Mouse (Mus musculus): ENCODE measurements around the gene Padi1.
A peak's percentile ranks its signal among the peaks of the same experiment; 100 is the strongest.

The Padi1 gene

GRCm38 (mm10) chr4:140815496-140815895 is 30.1 kb downstream of the Padi1 start:
- no peak for DNase-seq

GRCm38 (mm10) chr4:140814241-140815225 is 31.0 kb downstream of the Padi1 start:
- DNase-seq, result peak; percentile 67

GRCm38 (mm10) chr4:140813358-140814185 is 32.0 kb downstream of the Padi1 start:
- no peak for DNase-seq

GRCm38 (mm10) chr4:140812609-140813008 is 33.0 kb downstream of the Padi1 start:
- peak; percentile 53 for DNase-seq

GRCm38 (mm10) chr4:140812191-140812590 is 33.4 kb downstream of the Padi1 start:
- DNase-seq, result peak; percentile 47

- DNase-seq, result peak; percentile 38
Measured at GRCm38 (mm10) chr4:140810458-140811260, 34.9 kb downstream of the Padi1 start, which contains the start of gene Padi3. Padi3 (minus strand) TSS chr4:140810648.

GRCm38 (mm10) chr4:140809118-140809517 is 36.5 kb downstream of the Padi1 start:
- DNase-seq, result no peak

GRCm38 (mm10) chr4:140804601-140805000 is 41.0 kb downstream of the Padi1 start:
- no peak for DNase-seq

GRCm38 (mm10) chr4:140801364-140801763 is 44.2 kb downstream of the Padi1 start:
- DNase-seq, result no peak

- DNase-seq, result no peak
Measured at GRCm38 (mm10) chr4:140796786-140797185, 48.8 kb downstream of the Padi1 start.

GRCm38 (mm10) chr4:140794678-140795077 is 50.9 kb downstream of the Padi1 start:
- DNase-seq, result no peak

GRCm38 (mm10) chr4:140793795-140794194 is 51.8 kb downstream of the Padi1 start:
- DNase-seq, result no peak

GRCm38 (mm10) chr4:140792584-140792983 is 53.0 kb downstream of the Padi1 start:
- DNase-seq, result no peak

GRCm38 (mm10) chr4:140791071-140791470 is 54.5 kb downstream of the Padi1 start:
- DNase-seq, result no peak

- DNase-seq, result no peak
Measured at GRCm38 (mm10) chr4:140789983-140790382, 55.6 kb downstream of the Padi1 start.

GRCm38 (mm10) chr4:140788983-140789382 is 56.6 kb downstream of the Padi1 start:
- DNase-seq, result peak; percentile 76

- DNase-seq, result no peak
Measured at GRCm38 (mm10) chr4:140788264-140788663, 57.3 kb downstream of the Padi1 start.

GRCm38 (mm10) chr4:140787414-140787813 is 58.2 kb downstream of the Padi1 start:
- DNase-seq, result peak; percentile 37

GRCm38 (mm10) chr4:140785217-140785616 is 60.4 kb downstream of the Padi1 start:
- no peak for DNase-seq

GRCm38 (mm10) chr4:140784292-140784945 is 61.2 kb downstream of the Padi1 start:
- no peak for DNase-seq

GRCm38 (mm10) chr4:140782821-140783220 is 62.8 kb downstream of the Padi1 start:
- DNase-seq, result no peak

- DNase-seq, result no peak
Measured at GRCm38 (mm10) chr4:140780507-140780906, 65.1 kb downstream of the Padi1 start.
